Mouse (Mus musculus) mouse embryonic stem cell (cell line): ENCODE data around the gene Olfr722.
"Not testable (repeated sequence)": the region's sequence is repeated elsewhere in the genome, so short reads cannot be mapped to it uniquely, and the experiment has no call there.

Experiments
- in situ Hi-C, 2 experiments: fragments of 300-500 bp; cut with MboI; formaldehyde crosslinking; loops; 1 replicate in 1 of 2; 3 replicates in 1 of 2; pipeline ENCODE4 v1.14.3; 2019 to 2020; ENCODE audit warnings: low sequenced_read_pairs in 2 of 2, low pct_unique_long_range_greater_than_20kb in 1 of 2, mixed read lengths in 1 of 2; ENCODE audit not compliant: unreplicated experiment in 1 of 2

Gene Olfr722

GRCm38 (mm10) chr14:49901899-49902298 is at the start of gene Olfr722:
TSS of gene Olfr722 (minus strand) at chr14:49901999.
- in situ Hi-C loops, result no loop called here

- in situ Hi-C loops, result not testable (repeated sequence)
These were observed 29.9 kb upstream of the Olfr722 start, which contains the start of gene Olfr723 for GRCm38 (mm10) chr14:49931687-49932086. TSS of gene Olfr723 (minus strand) at chr14:49931787.

GRCm38 (mm10) chr14:49860387-49860786 is 41.4 kb downstream of the Olfr722 start:
- in situ Hi-C loops, result loop anchor here in 1 of 2 experiments (25.0 kb wide), 1 partner anchor 902 kb away; no protein-coding TSS in a partner anchor
